Mouse (Mus musculus) mouse trophoblast stem cell (cell line): Measurements from ENCODE around the gene Cyp2w1.

Source experiments
- in situ Hi-C, 2 experiments: fragments of 300-500 bp; cut with MseI, MboI; formaldehyde crosslinking; loops; 2 replicates in 1 of 2; 3 replicates in 1 of 2; pipeline ENCODE4 v1.15.1; 2025

Gene Cyp2w1

GRCm38 (mm10) chr5:139352317-139352716 lies at the start of gene Cyp2w1:
TSS of gene Cyp2w1 (plus strand) at chr5:139352617.
- in situ Hi-C loops = no loop called here

GRCm38 (mm10) chr5:139303646-139304061 lies 48.8 kb upstream of the Cyp2w1 start:
- in situ Hi-C loops = no loop called here

- in situ Hi-C loops = no loop called here
Measured at GRCm38 (mm10) chr5:139309946-139310345, 42.5 kb upstream of the Cyp2w1 start.

- in situ Hi-C loops = no loop called here
Measured at GRCm38 (mm10) chr5:139310477-139310876, 41.9 kb upstream of the Cyp2w1 start.

- in situ Hi-C loops = no loop called here
Measured at GRCm38 (mm10) chr5:139311822-139312221, 40.6 kb upstream of the Cyp2w1 start.

- in situ Hi-C loops = no loop called here
Measured at GRCm38 (mm10) chr5:139313536-139313935, 38.9 kb upstream of the Cyp2w1 start.

- in situ Hi-C loops = no loop called here
Measured at GRCm38 (mm10) chr5:139314941-139315642, 37.3 kb upstream of the Cyp2w1 start.

- in situ Hi-C loops = no loop called here
Measured at GRCm38 (mm10) chr5:139316982-139317675, 35.3 kb upstream of the Cyp2w1 start.

- in situ Hi-C loops = no loop called here
Measured at GRCm38 (mm10) chr5:139317751-139318504, 34.5 kb upstream of the Cyp2w1 start.

- in situ Hi-C loops = no loop called here
Measured at GRCm38 (mm10) chr5:139320424-139320823, 32.0 kb upstream of the Cyp2w1 start.

GRCm38 (mm10) chr5:139321331-139321730 lies 31.1 kb upstream of the Cyp2w1 start:
- in situ Hi-C loops = no loop called here

- in situ Hi-C loops = no loop called here
Measured at GRCm38 (mm10) chr5:139323260-139323924, 29.0 kb upstream of the Cyp2w1 start.

GRCm38 (mm10) chr5:139324045-139324491 lies 28.3 kb upstream of the Cyp2w1 start:
- in situ Hi-C loops = no loop called here

GRCm38 (mm10) chr5:139324691-139325394 lies 27.6 kb upstream of the Cyp2w1 start:
- in situ Hi-C loops = no loop called here

- in situ Hi-C loops = no loop called here
Measured at GRCm38 (mm10) chr5:139325395-139325966, 26.9 kb upstream of the Cyp2w1 start, which contains the start of gene Adap1. TSS of gene Adap1 (minus strand) at chr5:139325622.

GRCm38 (mm10) chr5:139326111-139326696 lies 26.2 kb upstream of the Cyp2w1 start:
- in situ Hi-C loops = no loop called here

- in situ Hi-C loops = no loop called here
Measured at GRCm38 (mm10) chr5:139326986-139327633, 25.3 kb upstream of the Cyp2w1 start.

GRCm38 (mm10) chr5:139327634-139328020 lies 24.8 kb upstream of the Cyp2w1 start:
- in situ Hi-C loops = no loop called here

GRCm38 (mm10) chr5:139330766-139331165 lies 21.7 kb upstream of the Cyp2w1 start:
- in situ Hi-C loops = no loop called here

GRCm38 (mm10) chr5:139331742-139332141 lies 20.7 kb upstream of the Cyp2w1 start:
- in situ Hi-C loops = no loop called here
